Mouse (Mus musculus) embryo, embryonic 10 days (tissue): Measurements from ENCODE around the gene Mogat1.
"Not testable (repeated sequence)": the region's sequence is repeated elsewhere in the genome, so short reads cannot be mapped to it uniquely, and the experiment has no call there.

Experiments used
- DNase-seq: peaks from one replicate; pipeline ENCODE4 v3.0.0-alpha.2; 2015; ENCODE audit warnings: low spot score

Mogat1 gene

DNA sequence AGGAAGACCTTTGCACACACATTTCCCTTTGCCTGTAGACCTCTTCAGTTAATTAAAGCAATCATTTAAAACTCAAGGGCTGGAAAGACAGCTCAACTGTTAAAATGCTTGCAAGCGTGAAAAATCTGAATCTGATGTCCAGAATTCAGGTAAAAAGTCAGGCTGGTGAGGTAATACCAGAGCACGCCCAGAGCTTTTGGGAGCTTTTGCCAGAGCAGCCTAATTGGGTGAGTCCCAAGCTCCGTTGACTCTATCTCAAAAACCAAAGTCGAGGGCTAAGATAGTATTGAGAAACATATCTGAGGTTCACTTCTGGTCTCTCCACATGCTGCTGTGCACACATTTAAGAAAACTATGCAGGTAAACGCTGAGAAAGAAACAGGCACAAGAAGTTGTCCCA is at the start of gene Mogat1:
Gene Mogat1 (plus strand): TSS at position 130 of the 400 bp plus-strand sequence.
- no peak for DNase-seq

DNA sequence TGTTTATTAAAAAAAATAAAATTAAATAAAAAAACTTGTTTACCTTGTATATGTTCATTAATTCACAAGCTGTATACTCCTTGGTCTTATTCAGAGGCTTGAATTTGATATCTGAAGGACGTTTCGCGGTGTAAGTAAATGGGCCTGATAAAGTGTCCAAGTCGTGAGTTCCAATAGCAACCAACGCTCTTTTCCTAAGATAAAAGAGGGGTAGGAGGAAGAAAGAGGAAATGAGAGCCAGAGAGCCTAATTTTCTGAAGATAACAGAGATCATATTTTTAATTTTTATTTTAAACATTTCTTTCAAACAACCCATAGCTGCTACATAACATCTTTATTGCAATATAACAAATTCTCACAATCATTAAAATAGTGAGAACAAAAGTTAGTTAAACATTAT is 38.4 kb upstream of the Mogat1 start:
- DNase-seq = no peak

DNA sequence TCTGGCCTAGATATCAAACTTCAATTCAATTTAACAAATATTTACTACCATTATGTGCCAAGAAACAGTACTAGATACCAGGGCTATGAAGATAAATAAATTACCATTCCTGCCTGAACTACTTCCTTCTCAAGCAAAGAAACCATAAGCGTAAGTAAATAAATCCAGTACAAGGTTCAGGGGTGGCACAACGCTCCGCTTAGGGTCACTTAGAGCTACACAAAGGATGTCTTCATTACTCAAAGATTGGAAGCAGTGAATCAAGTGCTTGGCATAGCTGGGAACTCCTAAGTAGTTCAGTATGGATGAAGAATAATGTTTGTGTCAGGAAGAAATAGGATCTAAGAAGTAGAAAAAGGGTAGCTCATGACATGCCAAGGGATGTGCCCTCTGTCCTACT is 27.4 kb upstream of the Mogat1 start:
- no peak for DNase-seq

DNA sequence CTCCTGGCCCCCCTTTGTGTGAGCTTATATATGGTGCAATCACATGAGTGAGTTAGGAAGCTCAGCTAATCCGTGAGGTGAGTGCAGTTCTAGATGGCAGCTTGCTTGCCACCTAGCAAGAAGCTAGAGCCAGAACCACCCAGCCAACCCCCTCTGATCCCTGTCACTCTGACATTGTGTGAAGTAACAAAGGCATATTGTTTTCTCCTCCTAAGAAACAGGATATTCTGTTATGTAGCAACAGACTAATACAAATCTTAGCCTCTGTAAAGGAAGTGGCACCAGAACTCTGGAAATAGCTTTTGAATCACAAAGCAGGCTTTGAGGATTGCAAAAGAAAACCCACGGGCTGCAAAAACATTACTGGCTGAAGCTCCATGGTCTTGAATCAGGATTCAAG is 26.4 kb upstream of the Mogat1 start:
- DNase-seq = no peak

DNA sequence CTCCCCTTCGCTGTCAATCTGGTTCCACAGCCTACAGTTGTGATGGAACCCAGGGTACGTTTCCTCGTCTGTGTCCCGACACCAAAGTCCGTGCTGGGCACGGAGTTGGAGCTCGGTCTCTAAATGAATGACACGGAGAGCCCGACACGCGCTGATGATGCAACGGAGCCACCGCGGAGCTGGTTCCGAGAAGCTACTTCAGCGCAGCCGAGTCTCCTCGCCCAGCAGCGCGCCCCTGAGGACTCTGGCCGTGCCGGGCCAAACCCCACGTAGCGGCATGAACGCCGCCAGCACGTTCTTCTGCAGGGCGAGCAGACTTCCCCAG is 22.4 kb upstream of the Mogat1 start:
- no peak for DNase-seq

DNA sequence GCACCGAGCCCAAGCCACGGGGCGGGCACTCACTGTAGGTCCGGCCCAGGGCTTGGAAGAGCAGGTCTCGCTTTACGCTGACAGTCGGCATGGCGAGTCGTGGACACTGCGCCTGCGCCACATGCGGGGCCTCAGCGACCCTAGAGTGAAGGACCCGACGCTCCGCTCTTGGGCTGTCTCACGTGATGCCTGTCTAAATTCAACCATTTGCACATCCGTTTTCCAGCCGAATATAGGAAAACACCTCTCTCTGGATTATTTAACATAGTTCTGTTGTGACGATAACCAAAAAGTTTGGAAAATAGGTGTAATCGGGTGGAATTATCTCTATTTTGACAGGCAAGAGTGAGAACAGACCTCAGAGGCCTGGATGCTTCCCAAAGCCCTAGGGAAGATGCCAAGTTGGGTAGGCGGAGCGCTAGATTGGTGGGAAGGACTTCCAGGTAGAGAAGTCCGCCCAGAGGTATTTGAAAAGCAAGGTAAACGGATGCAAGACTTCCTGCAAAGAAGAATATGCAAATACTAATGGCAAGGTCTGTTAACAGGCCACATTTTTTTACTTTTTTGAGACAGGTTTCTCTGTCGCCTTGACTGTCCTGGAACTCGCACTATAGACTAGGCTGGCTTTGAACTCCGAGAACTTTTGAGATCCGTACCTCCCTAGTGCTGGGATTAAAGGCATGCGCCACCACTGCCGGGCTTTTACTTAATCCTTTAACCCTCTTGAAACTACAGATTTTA is 21.9 kb upstream of the Mogat1 start, which contains the start of gene Farsb:
Gene Farsb (minus strand): TSS at position 146 of the 741 bp plus-strand sequence.
- peak; percentile 96 for DNase-seq

DNA sequence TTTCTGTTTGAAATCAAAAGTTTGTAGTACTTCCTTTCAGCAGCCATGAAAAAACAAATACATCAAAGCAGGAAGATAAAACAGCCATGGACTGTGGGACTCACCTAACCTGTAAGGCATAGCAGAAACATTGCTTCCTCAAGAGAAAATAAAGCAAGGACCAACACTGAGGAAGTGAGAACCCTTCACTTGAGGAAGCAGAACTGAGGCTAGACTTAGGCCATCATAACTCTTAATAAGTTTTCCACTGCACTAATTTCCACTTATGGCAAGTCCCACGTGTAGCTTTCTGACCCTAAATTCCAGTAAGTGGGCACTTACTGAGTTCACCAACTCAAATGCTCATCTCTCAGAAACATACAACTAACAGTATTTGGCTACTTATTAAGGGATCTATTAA is 20.6 kb upstream of the Mogat1 start:
- DNase-seq = no peak

DNA sequence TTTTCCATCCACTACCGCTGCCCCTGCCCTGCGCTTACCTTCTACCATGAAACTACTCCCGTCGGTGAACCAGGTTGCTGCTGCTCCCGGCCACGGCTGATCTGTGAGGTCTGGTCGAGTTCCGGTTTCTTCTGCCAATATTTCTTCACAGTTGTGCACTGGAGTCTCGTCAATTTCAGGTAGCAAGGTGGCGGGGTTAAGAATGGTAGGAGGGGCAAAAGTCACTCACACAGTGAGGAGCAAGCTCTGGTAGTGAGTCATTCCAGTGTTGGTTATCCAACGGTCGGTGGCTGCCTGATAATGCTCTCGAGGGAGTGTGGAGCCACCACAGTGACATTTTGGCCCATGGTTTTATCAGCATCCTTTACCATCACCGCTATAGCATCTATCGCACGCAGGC is 9.8 kb upstream of the Mogat1 start:
- DNase-seq = no peak

DNA sequence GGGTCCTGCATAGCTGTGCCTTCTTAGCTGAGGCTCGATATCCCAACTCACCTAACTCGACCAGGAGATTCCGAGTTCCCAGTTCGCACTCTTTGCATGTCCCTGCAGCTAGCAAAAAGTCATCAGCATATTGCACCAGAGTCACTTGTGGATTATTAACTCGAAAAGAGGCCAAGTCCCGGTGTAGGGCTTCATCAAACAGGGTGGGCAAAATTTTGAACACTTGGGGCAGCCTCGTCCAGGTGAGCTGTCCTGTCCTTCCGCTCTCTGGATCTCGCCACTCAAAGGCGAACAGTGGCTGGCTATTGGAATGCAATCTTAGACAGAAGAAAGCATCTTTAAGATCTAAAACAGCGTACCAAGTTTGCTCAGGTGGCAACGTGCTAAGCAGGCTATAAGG is 8.9 kb upstream of the Mogat1 start:
- not testable (repeated sequence) for DNase-seq

DNA sequence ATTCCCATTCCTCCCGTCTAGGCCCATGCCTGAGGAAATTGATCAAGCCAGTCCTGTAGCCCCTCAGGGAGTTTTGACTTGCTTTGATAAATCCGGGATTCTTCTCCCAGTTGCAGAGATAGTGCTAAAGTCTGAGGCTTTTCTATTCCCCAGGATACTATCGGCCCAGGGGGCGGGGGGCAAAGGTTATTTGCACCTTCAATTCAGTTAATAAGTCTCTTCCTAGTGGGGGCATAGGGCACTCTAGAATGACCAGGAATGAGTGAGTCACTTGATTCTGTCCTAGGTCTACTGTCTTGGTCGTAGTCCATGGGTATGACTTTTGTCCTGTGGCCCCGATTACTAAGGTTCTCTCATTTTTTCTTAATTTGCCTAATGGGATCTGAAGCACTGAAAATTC is 8.3 kb upstream of the Mogat1 start:
- no peak for DNase-seq

DNA sequence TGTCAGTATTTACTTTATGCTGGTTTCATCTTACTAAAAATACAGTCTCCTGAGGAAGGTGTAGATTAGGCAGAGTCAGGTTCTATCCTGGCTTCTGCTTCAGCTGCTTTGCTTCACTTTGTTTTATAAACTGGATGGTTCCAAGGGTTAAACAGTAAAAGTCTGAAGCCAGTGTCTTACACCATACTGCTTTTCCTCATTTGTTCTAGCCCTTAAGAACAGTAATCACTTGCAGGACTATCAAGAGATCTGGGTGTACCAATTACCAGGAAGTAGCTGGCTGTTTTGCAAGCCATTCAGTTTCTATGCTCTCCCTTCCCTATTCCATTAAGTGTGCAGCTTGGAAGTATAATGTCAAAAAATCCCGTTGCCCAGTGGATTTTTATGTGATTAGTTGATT is 3.7 kb upstream of the Mogat1 start:
- DNase-seq = no peak

DNA sequence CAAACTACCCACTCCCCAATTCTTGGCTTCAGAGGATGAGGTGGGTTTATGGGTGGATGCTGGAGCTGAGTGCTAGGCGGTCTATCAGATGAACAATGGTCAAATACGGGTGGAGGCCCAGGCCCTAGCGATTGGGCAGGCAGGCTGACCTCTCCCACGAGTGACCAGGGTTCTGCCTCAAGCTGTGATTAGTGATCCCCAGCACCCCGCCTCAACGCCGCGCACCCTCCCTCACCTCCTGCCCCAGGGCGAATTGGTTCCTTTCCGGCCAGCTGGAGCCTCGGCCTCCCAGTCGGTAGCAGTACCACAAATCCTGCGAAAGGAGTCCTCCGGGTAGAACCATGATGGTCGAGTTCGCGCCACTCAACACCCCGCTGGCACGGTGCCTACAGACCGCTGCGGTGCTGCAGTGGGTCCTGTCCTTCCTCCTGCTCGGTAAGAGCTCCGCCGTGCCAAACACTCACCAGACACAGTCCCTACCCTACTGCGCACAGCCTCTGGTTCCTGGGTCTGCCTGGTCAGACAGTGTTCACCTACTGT is 900 bp downstream of the Mogat1 start, which contains the start of gene BC035947:
Gene BC035947 (minus strand): TSS at position 538 of the 540 bp plus-strand sequence.
- peak; percentile 49 for DNase-seq

DNA sequence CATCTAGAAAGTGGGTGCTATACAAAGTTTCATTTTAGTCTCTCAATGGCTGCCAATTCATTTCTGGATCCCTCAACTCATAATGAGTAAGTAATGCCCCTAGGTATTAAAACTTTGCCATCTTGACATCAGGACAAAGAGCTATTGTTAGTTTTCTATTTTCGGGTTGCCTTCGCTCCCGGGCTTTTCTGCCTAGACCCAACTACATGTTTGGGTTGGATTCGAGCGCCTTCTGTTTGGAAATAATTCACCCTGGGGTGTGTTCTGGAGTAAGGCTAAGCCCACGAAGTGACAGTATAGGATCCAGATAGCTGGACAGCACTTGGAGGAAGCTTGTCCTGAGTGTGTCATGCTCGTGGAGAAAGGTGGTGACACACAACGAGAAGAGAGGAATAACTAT is 2.0 kb downstream of the Mogat1 start:
- DNase-seq = no peak

DNA sequence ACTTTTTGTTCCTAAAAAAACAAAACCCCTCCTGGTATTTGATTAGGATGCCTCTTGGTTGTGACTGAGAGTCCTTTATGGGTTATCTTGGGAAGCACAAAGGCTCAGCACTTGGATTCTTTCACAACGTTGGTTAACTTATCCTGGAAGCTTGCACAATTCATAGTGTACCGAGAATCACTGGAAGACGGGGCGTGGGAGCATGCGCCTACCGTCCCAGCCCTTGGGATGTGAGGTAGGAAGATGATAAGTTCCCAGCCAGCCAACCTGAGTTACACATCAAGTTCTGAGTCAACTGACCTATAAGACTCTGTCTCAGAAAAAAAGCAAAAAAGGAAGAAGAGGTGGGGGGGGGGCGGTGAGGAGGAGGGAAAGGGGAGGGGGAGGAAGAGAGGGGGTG is 8.1 kb downstream of the Mogat1 start:
- DNase-seq = no peak

DNA sequence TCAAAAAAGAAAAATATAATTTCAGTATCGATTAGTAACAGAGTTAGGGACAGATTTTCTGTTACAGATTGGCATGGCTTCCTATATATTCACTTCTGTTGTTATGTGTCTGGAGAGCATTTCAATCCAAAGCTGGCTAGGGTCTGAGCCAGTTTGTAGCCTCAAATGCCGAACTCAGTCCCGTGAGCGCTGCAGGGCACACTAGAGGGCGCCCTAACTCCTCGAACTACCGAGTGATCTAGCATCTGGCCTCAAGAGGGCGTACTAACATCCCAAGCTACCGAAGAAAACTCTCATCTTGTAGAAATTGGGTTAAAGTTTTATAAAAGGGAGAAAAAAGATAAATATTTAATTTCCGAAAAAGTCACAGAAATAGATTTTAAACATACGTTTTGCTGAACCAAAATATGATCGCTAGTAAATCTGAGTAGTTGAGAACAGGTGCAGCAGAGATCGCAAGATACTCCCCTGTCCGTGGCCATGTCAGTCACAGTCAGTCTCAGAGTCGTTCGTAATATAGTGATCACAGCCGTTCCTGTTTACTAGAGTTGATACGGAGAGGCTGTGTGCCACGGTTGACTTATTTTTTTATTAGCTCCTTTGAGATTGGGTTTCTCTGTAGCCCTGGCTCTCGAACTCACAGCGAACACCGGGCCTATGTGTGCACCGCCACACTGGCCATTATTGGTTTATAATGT is 14.5 kb downstream of the Mogat1 start:
- DNase-seq = peak; percentile 90

DNA sequence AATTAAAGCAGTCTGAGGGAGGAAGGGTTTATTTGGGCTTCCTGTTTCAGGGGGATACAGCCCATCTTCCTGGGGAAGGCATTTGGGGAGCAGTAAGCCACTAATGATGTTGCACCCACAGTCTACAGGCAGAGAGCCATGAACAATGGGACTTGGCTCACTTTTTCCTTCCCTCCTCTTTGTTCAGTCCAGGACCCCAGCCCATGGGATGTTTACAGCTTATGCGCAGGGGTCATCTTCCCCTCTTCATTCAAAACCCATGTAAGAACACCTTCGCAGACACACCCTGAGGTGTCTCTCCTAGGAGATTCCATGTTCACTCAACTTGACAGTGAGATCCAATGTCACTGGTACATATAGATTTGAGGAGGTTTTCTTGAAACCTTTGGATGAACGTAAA is 17.6 kb downstream of the Mogat1 start:
- DNase-seq = no peak

DNA sequence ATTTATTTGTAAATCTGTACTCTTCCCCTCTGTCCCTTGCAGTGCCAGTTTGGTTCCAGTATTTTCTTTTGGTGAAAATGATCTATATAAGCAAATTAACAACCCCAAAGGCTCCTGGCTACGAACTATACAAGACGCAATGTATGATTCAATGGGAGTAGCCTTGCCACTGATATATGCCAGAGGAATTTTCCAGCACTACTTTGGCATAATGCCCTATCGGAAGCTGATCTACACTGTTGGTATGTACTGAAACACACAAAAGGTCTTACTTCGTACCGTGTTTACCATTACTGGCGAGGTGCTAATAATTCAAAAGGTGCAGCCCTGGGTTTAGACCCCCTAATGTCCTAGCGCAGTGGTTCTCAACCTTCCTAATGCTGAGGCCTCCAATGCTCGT is 18.2 kb downstream of the Mogat1 start:
- DNase-seq = no peak

DNA sequence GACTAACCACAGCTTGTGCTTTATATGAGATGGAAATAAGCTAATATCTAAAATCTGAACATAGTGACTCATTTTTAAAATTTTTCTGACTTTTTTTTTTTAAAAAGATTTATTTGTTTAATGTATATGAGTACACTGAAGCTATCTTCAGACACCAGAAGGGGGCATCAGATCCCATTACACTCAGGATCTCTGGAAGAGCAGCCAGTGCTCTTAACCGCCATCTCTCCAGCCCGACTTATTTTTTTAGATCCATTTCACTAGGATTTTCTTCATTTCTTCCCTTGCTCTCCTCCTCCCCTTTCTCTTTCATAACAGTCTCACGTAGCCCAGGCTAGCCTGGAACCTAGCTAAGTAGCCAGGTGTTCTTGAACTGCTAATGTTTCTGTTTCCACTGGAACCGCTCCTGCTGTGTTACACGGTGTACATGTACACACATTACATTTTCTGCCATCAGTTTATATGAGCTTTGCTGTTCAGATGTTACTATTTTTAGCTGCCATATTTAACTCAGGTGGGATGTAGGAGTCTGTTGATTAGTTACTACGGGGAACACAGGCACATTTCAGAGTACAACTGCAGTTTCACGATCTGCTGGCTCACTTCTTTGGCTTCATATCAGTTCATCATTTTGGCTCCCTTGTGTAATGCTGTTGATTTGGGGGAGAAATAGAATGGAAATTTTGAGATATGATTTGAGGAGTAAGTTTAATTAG is 19.9 kb downstream of the Mogat1 start:
- DNase-seq = no peak

DNA sequence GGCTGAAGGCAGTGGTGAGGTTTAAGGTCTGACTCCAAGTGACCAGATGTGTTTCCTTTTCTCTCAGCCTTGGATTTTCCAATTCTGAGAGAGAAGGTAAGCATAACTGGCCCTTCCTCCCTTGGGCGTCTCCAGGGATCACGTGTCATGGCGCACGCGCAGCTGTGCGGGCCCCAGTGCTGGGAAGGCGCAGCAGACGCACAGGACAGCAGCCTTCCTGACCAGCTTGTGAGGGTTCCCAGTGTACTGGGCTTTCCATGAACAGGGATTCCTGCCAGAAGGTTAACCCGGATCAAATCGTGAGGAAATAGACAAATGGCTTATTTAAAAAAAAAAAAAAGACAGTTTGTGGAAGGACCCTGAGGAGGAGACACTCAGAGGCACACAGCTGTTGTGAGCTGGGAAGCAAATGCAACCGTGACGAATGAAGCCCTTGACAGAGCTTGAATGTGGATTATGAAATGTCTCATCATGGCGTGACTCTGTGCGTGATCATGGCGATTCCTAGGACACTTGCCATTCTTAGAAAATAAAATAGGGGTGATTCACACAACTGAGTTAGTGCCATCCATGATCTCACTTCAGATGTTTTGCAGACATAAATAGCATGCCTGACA is 21.5 kb downstream of the Mogat1 start:
- DNase-seq = no peak

DNA sequence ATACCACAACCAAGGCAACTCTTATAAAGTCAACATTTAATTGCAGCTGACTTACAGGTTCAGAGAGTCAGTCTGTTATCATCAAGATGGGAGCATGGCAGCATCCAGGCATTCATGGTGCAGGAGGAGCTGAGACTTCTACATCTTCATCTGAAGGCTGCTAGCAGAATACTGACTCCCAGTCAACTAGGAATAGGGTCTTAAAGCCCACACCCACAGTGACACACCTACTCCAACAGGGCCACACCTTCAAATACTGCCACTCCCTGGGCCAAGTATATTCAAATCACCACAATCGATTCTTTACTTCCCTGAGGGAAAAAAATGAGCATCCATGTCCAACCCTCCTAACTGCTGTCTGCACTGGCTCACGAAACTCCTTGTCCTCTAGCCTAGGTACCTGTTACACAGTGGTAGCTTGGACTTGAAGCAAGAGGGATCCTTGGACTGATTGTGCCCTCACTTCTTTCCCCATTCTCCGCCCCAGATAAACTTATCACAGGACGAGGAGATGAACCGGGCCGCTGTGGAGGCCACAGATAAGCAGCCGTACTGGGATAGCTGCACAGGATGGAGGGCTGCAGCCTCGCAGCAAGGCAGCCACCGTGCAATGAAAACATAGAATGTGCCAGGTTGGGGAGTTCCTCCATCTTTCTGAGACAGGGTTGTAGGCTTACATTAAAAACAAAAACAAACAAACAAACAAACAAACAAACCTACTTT is 23.8 kb downstream of the Mogat1 start:
- DNase-seq = no peak

DNA sequence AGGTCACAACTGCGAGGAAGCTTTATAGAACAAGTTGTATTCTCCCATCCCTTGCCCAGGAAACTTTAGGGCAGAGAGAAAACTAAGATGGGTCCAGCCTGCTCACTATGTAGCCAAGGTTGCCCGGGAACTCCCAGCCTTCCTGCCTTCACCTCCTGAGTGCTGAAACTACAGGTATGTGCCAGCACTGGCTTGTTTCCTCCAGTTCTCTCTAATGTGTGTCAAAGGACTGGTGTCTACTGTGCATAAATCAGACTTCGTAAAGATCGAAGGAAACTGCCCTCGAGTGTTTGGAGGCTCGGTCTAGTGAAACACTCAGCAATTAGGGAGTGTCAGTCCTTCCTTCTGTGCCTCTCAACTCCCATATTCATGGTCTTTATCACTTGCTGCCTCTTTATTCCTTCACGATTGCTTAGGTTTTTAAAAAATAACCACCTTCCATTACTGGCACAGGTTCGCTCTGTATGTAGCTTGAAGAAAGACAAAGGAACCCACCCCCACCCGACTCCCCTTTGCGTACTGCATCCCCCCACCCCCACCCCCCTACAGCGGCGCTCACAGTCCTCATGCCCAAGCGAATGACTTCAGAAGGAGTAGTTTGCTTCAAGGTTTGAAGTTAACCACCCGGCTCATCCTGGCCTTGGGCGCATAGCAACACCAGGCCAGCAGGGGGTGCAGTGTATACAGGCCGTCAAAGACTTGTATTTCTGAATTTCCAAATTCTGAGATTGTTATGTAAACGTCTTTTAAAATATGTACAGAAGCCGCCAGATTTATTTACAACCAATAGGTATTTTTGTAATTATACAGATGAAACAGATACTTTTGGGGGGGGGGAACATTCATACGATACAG is 25.7 kb downstream of the Mogat1 start:
- DNase-seq = peak; percentile 82
